Mouse (Mus musculus) heart, postnatal 0 days (tissue): ENCODE measurements around the gene Dus2. TPM values are rescaled to one million over a fixed set of nuclear protein-coding genes. Genes with fewer than 3 reads are reported as not detected.
A peak's percentile ranks its signal among the peaks of the same experiment; 100 is the strongest.

ENCODE experiments used
- ATAC-seq: fragments of 200-750 bp; cut with Nextera tagmentation; 2 replicates; pipeline ENCODE4 v1.8.0; 2017; ENCODE audit warnings: low read depth, moderate number of reproducible peaks, moderate library complexity; ENCODE audit not compliant: insufficient read depth
- DNase-seq: peaks from one replicate; pipeline ENCODE4 v3.0.0-alpha.2; 2016; ENCODE audit warnings: low spot score
- H3K27ac ChIP-seq: fragments of 300-500 bp; sonication (generic); 2 replicates; pipeline ENCODE4 v1.5.1; 2014; ENCODE audit warnings: low read depth, mild to moderate bottlenecking
- H3K27me3 ChIP-seq: fragments of 300-500 bp; sonication (generic); 2 replicates; pipeline ENCODE4 v1.6.1; 2014; ENCODE audit warnings: low read length, mixed read lengths; ENCODE audit not compliant: control insufficient read depth, insufficient read depth
- H3K36me3 ChIP-seq: fragments of 300-500 bp; sonication (generic); replicated peaks from 2 replicates; pipeline ENCODE4 v1.6.1; 2014; ENCODE audit warnings: low read length, mixed read lengths; ENCODE audit not compliant: control insufficient read depth, insufficient read depth
- H3K4me1 ChIP-seq: fragments of 300-500 bp; sonication (generic); 2 replicates; pipeline ENCODE4 v1.6.1; 2014; ENCODE audit warnings: antibody characterized with exemption; ENCODE audit not compliant: control insufficient read depth, insufficient read depth
- H3K4me2 ChIP-seq: fragments of 300-500 bp; sonication (generic); 2 replicates; pipeline ENCODE4 v1.6.1; 2014; ENCODE audit warnings: low read depth, mild to moderate bottlenecking, low read length, moderate library complexity
- H3K4me3 ChIP-seq: fragments of 300-500 bp; sonication (generic); 2 replicates; pipeline ENCODE4 v1.5.1; 2014; ENCODE audit warnings: low read depth, low read length
- H3K9ac ChIP-seq: fragments of 300-500 bp; sonication (generic); replicated peaks from 2 replicates; pipeline ENCODE4 v1.6.1; 2014; ENCODE audit warnings: low read depth, low read length, mixed read lengths
- H3K9me3 ChIP-seq: fragments of 300-500 bp; sonication (generic); replicated peaks from 2 replicates; pipeline ENCODE4 v1.6.1; 2016; ENCODE audit warnings: low read length; ENCODE audit not compliant: control insufficient read depth
- CTCF ChIP-seq: IDR thresholded peaks from 2 replicates; pipeline ENCODE4 v1.5.1; 2016; ENCODE audit warnings: antibody characterized with exemption, control low read depth, low read depth
- EP300 ChIP-seq: IDR thresholded peaks from 2 replicates; pipeline ENCODE4 v1.6.1; 2016; ENCODE audit warnings: antibody characterized with exemption, low read depth
- WGBS: fragments of 180-500 bp; shearing (Covaris S2); extraction: QIAGEN DNeasy Blood & Tissue Kit; methylation state at CpG from one replicate; pipeline ENCODE4 v1.1.7; 2014; 5-methylcytosine and 5-hydroxymethylcytosine counted together
- polyA plus RNA-seq: library from polyadenylated mRNA; unstranded; fragments of >200 nt; fragmentation: Nextera tagmentation; extraction: Ambion mirVana; gene quantifications from 2 replicates; pipeline ENCODE4 v1.2.1, GENCODE M21; 2015
- total RNA-seq: library from RNA; depleted of rRNA; stranded (reverse); fragments of >200 nt; gene quantifications from 2 replicates; pipeline ENCODE4 v1.2.3, GENCODE M21; 2014; ENCODE audit warnings: low replicate concordance

Dus2 gene
- total and polyA plus RNA-seq, 2 experiments from 2014 or later: 8.5 to 8.6 TPM

DNA sequence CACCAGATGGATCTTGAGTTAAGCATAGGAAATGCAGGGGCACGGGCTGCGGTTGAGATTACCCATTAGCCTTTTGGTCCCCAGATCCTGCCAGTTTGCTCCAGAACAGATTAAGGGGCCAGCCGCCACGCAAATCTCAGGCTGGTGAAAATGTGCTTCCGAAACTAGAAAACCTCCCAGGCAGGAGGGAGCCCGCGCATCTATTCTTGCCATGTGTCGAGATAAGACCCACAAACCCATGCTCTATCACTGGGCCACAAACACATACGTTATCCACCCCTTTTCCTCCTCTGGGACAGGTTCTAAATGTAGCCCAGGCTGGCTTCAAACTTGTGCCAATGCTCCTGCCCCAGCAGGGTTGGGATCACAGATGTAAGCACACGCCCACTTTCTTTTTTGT is 29.6 kb upstream of the Dus2 start:
- Histone ChIP-seq H3K27ac (no peak overlapping the region), H3K4me3 (no peak overlapping the region), H3K9ac (no peak overlapping the region), H3K9me3 (no peaks in the 10 kb centered on the region), H3K4me2 (no peak overlapping the region), H3K36me3 (peaks cover 31% of the 10 kb centered on the region), H3K27me3 (no peaks in the 10 kb centered on the region), H3K4me1 (peaks cover 35% of the 10 kb centered on the region)
- TF ChIP-seq EP300 (no peak), CTCF (no peak)
- ATAC-seq (no peak), DNase-seq (no peak)
- 66% methylated on average over 10 of the region's 10 CpGs for WGBS

DNA sequence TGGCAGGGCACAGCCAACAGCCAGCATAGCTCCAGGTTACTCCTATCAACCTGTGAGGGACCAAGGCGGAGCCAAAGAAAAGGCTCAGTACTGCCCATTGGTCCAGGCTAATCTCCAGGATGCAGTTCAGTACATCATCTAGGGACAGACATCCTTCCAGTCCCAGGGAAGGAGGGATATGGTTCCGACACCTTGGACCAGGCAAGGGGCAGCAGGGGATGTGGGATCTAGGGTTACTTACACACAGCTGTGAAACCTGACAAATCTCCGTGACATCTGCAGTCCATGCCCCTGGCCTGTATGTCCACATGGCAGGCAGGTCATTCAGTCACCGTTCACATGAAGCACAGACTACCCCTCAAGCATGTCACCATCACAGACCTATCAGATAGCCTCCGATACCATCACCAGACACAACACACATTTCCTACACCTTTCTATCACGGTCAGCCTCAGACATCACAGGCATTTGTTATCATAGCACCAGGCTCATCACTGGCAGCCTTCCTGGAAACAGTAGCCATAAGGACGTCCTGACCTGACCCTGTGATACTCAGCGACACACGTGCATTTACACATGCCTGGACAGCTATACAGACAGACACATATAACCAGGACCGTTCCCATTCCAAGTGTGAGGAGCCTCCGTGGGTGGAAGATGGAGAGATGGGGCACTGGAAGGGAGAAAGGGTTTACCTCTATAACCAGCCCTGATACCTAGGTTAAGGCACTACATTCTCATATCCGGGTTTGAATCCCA is 26.5 kb upstream of the Dus2 start:
- Histone ChIP-seq H3K36me3 (peaks cover 10% of the 10 kb centered on the region), H3K9me3 (no peaks in the 10 kb centered on the region), H3K27ac (peak overlapping the region; percentile 95), H3K4me2 (peak overlapping the region; percentile 78), H3K9ac (peak overlapping the region; percentile 77), H3K4me1 (peaks cover 33% of the 10 kb centered on the region), H3K4me3 (peak overlapping the region; percentile 87), H3K27me3 (no peaks in the 10 kb centered on the region)
- TF ChIP-seq CTCF (no peak), EP300 (no peak)
- DNase-seq (no peak), ATAC-seq (no peak)
- WGBS: 35% methylated on average over 12 of the region's 12 CpGs

DNA sequence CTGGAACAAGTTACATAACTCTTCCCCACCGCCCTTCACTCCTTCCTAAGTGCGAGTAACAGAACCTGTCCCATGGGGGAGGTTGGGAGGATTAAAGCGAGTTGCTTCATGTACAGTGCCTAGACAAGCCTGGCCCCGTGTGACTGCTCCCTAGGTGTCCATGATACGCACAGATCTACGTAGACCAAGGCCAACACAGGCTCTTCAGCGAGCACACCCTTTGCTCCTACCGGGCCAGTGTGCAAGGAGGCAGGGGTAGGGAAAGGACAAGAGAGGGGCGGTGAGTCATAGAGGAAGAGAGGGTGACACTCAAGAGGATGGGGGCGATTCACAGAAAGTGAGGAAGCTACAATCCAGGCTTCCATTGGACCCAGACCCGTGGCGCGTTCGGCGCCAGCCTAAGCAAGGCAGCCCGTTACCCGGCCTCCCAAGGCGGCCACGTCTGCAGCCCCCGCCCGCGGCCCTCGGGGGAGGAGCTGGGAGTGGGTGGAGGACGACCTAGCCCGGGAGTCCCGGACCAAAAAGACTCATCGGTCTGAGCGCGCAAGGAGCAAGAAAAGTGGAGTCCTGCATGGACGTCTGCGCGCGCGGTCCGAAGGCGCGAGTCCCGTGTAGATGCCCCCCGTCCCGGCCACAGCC is 25.8 kb upstream of the Dus2 start:
- 2% methylated on average over 37 of the region's 40 CpGs for WGBS
- H3K36me3 ChIP-seq: peaks cover 3% of the 10 kb centered on the region
- DNase-seq (peak; percentile 36), ATAC-seq (peak; percentile 64)
- peak overlapping the region; percentile 95 for H3K27ac ChIP-seq
- no peaks in the 10 kb centered on the region for H3K9me3 ChIP-seq
- H3K4me2 ChIP-seq: peak overlapping the region; percentile 78
- peak overlapping the region; percentile 87 for H3K4me3 ChIP-seq
- peak overlapping the region; percentile 77 for H3K9ac ChIP-seq
- H3K4me1 ChIP-seq: peaks cover 33% of the 10 kb centered on the region
- no peaks in the 10 kb centered on the region for H3K27me3 ChIP-seq
- TF ChIP-seq CTCF (no peak), EP300 (no peak)

DNA sequence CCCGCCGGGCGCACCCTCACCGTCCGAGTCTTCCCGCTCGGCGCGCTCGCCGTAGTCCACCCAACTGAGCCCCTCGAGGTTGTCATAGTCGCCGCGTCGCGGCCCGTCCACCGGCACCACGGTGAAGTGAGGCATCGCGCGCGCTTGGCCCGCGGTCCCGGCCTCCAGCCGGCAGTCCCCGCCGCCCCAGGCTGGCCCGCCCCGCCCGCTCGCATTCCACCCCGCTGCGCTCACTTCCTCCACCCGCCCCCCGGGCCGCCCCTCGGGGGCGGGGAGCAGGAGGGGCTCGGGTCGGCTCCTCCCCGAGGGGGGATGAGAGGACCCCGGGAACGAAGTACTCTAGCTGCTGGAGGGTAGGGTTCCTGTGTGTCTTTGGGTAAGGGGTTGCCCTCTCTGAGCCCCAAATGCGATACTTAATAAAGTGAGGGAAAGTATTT is 25.2 kb upstream of the Dus2 start, which contains the start of gene Slc12a4:
TSS of gene Slc12a4 (minus strand) at position 193 of the 437 bp plus-strand sequence.
- no peaks in the 10 kb centered on the region for H3K9me3 ChIP-seq
- peak within 1 kb of the TSS; percentile 78 for H3K4me2 ChIP-seq
- TF ChIP-seq CTCF: no peak
- 0 out of 2 replicates have a peak, but pooled peaks have one; percentile 44 for TF ChIP-seq EP300
- H3K27me3 ChIP-seq: no peaks in the 10 kb centered on the region
- peak; percentile 91 for ATAC-seq
- H3K4me3 ChIP-seq: peak within 1 kb of the TSS; percentile 87
- H3K9ac ChIP-seq: peak within 1 kb of the TSS; percentile 77
- peak; percentile 88 for DNase-seq
- H3K27ac ChIP-seq: peak within 1 kb of the TSS; percentile 95
- under 1% methylated on average over 32 of the region's 47 CpGs for WGBS
- peaks cover 33% of the 10 kb centered on the region for H3K4me1 ChIP-seq
- no peaks in the 10 kb centered on the region for H3K36me3 ChIP-seq

DNA sequence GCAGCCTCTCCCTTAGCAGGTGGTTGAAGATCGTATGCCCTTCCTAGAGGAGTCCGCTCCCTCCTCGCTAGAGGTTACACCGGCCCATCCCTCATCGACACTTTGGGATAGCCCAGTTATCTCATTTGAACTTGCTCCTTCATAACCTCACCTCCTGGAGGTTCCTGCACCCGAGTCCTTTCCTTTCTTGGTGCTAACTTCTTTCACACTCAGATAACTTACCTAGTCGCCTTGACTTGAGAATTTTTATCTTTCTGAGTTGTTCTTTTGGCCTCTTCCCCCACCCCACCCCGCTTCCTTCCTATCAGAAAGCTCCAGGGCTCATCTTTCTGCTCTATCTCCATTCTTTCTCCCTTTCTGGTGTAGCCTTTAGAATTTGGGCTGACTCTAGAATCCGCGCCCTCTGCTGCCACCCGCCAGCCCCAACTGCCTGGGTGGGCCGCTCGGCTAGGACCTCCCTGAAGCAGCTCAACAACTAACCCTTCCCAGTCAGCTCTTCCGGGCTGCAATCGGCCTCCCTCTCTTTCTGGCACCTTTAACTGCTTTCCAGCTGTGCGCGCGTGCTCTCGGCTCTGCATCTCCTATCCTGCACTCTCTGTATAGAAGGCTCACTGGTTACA is 24.3 kb upstream of the Dus2 start:
- Histone ChIP-seq H3K4me2 (peak overlapping the region; percentile 78), H3K4me1 (peaks cover 27% of the 10 kb centered on the region), H3K4me3 (peak overlapping the region; percentile 87), H3K36me3 (no peaks in the 10 kb centered on the region), H3K27ac (peak overlapping the region; percentile 95), H3K9me3 (no peaks in the 10 kb centered on the region), H3K27me3 (no peaks in the 10 kb centered on the region), H3K9ac (no peak overlapping the region)
- 14% methylated on average over 19 of the region's 19 CpGs for WGBS
- DNase-seq: peak; percentile 46
- no peak; the same call in 1 of the 2 replicates for ATAC-seq
- no peak for TF ChIP-seq CTCF
